Mouse (Mus musculus): ENCODE results near the gene Fam90a1b.
"Not testable (repeated sequence)": the region's sequence is repeated elsewhere in the genome, so short reads cannot be mapped to it uniquely, and the experiment has no call there.

Gene Fam90a1b

GRCm38 (mm10) chrX:94366670-94367241 is at the start of gene Fam90a1b, which contains the start of gene Apoo:
Gene Fam90a1b, minus strand, starts transcription at chrX:94366777.
Gene Apoo, plus strand, starts transcription at chrX:94367117.
- DNase-seq = peak; percentile 90 to 95

GRCm38 (mm10) chrX:94408975-94409374 is 42.4 kb upstream of the Fam90a1b start:
- DNase-seq = no peak

- no peak for DNase-seq
These were observed 12.2 kb upstream of the Fam90a1b start for GRCm38 (mm10) chrX:94378734-94379133.

- no peak for DNase-seq
These were observed 671 bp upstream of the Fam90a1b start for GRCm38 (mm10) chrX:94367248-94367647.

GRCm38 (mm10) chrX:94366029-94366428 is 548 bp downstream of the Fam90a1b start:
- peak in 1 of 2 experiments; percentile 7 for DNase-seq

- DNase-seq = peak in 1 of 2 experiments; percentile 1
These were observed 1.1 kb downstream of the Fam90a1b start for GRCm38 (mm10) chrX:94365381-94365925.

GRCm38 (mm10) chrX:94343638-94344037 is 22.9 kb downstream of the Fam90a1b start:
- DNase-seq = not testable (repeated sequence)

- DNase-seq = no peak
These were observed 45.3 kb downstream of the Fam90a1b start for GRCm38 (mm10) chrX:94321036-94321902.

Measured in spleen, adult 18-20 months (tissue).